Mouse (Mus musculus): ENCODE results near the gene Galk2.

DNA sequence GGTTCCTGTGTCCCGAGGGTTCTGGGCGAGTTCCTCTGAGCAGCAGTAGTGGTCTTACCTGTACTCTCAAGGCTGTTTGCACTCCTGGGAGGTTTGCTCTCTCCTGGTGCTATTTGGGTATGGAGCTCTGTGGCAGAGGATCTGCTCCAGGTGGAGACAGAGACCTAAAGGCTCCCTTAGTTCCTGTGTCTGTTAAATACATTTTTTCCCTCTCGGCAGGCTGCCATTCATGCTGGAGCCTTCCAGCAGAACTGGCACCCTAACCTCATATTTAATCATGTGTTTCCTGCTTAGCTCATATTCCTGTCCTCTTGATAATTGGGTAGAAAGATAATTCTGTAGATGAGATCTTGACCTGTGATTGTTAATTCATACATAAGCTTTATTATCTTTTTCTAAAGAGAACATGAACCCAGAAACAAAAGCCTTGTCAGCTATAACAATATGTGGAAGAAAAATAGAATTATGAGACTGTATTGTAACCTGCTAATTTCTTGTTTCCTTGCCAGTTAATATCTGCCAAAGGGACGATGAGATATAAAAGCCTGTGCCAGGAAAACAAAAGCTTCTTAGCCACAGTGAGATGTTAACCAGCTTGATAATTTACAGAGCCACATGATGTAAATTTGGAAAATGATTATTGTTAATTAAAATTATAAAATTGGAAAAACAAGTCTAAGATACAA lies 27.1 kb downstream of the Galk2 start:
- TF ChIP-seq POLR2A (IDR thresholded peaks at IDR 0.05; ENCODE audit: extremely low read depth, insufficient read depth, low read length) (no peak), CTCF (IDR thresholded peaks at IDR 0.05; ENCODE audit: extremely low read depth, insufficient read depth, low read length) (no peak)

Data from cortical plate, adult 2 months (tissue).